Mouse (Mus musculus): Measurements from ENCODE around the gene Snx30. TPM values are rescaled to one million over a fixed set of nuclear protein-coding genes. Genes with fewer than 3 reads are reported as not detected.

Gene Snx30
- polyA plus RNA-seq, 1 experiment from 2014 or later = 9.3 TPM

DNA sequence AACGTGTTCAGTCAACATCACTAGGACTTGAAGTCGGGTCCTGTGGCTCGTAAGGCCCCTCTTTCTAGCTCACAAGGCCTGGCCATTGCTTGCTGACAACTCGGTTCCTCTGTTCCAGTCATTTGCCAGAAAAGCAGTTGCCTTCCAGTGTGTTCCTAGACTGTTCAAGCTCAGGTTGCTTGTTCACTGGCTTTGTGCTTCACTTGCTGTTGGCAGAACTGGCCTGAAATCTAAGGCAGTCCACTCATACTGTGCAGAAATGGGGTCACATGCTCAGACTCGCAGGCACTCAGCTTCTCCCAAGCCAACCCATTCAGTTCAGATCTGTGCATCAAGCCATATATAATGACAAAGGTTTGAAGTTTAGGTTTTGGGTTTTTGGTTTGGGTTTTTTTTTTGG is 75.1 kb downstream of the Snx30 start:
- no peak overlapping the region for H3K27ac ChIP-seq
- 84% methylated on average over 5 of the region's 5 CpGs for WGBS
- ATAC-seq (ENCODE audit: insufficient number of reproducible peaks, low FRiP score, low TSS enrichment, low read depth) = no peak

DNA sequence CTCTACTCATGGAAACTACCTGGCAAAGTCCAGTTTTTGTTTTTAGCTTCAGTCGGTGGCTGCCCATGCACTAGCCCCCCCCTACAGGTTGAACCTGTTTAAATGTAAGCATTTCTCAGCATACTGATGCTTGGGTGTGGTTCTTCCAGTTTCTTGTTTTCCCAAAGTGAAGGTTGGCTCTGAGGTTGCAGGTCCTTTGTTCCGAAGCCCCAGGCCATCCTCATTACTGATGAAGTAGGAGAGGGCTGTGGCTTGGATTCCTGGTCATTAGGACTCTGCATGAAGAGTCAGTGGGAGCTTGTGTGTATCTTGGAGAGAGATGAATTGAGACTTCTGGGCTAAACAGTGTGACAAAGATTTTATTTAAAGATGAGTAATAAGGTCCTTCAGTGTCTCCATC is 75.6 kb downstream of the Snx30 start:
- H3K9ac ChIP-seq = no peak overlapping the region
- peaks cover 26% of the 10 kb centered on the region for H3K36me3 ChIP-seq
- no peak overlapping the region for H3K4me3 ChIP-seq
- 69% methylated on average over 2 of the region's 2 CpGs for WGBS
- no peaks in the 10 kb centered on the region for H3K27me3 ChIP-seq
- H3K9me3 ChIP-seq = no peaks in the 10 kb centered on the region
- H3K4me1 ChIP-seq = no peaks in the 10 kb centered on the region
- no peak overlapping the region for H3K27ac ChIP-seq
- ATAC-seq (ENCODE audit: insufficient number of reproducible peaks, low FRiP score, low TSS enrichment, low read depth) = no peak
- H3K4me2 ChIP-seq = no peak overlapping the region

More for the DNA sequence above, 75.1 kb downstream of the Snx30 start:
- Histone ChIP-seq H3K36me3 (peaks cover 25% of the 10 kb centered on the region), H3K4me3 (no peak overlapping the region), H3K9me3 (no peaks in the 10 kb centered on the region), H3K9ac (no peak overlapping the region), H3K4me1 (no peaks in the 10 kb centered on the region), H3K4me2 (no peak overlapping the region), H3K27me3 (no peaks in the 10 kb centered on the region)

DNA sequence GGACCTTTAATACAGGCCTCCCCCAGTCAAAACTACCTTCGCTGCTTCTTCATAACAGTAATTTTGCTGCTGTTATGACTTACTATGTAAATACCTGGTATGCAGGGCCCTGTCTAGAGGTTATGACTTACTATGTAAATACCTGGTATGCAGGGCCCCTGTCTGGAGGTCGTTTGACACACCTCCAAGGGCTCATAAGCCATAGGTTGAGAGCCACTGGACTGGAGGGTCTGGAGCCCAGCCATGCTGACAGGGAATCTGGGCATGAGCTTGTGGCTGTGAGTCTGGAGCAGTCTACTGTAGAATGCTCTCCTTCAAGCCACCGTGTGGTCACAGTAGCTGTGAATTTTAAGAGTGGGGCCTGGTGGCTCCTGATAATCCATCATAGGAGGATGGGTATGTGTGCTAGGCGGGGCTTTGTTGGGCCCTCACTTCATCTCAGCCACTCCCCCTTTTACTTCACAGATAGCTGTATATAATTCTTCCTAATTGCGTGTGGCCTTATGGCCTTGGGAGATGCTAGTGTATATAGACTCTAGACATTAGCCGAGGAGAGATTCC is 78.6 kb downstream of the Snx30 start:
- WGBS = 79% methylated on average over 6 of the region's 6 CpGs
- H3K36me3 ChIP-seq = peaks cover 37% of the 10 kb centered on the region

DNA sequence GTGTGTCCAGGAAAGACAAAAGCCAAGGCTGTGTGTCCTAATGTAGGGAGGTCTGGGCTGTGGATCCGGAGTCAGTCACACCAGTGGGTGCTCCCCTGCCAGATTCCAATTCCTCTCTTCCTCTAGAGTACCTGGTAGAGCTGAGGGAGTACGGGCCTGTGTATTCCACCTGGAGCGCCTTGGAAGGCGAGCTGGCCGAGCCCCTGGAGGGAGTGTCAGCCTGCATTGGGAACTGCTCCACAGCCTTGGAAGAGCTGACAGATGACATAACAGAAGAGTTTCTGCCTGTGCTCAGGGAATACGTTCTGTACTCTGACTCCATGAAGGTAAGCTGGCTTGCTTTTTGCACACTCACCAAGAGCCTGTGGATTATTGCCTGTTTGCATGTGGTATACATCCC is 80.6 kb downstream of the Snx30 start:
- ATAC-seq (ENCODE audit: insufficient number of reproducible peaks, low FRiP score, low TSS enrichment, low read depth) = no peak
- H3K4me1 ChIP-seq = no peaks in the 10 kb centered on the region
- no peak overlapping the region for H3K27ac ChIP-seq
- H3K36me3 ChIP-seq = peaks cover 34% of the 10 kb centered on the region
- H3K27me3 ChIP-seq = no peaks in the 10 kb centered on the region
- H3K4me3 ChIP-seq = no peak overlapping the region
- no peak overlapping the region for H3K4me2 ChIP-seq
- WGBS = 87% methylated on average over 6 of the region's 6 CpGs
- no peak overlapping the region for H3K9ac ChIP-seq
- H3K9me3 ChIP-seq = no peaks in the 10 kb centered on the region

More for the DNA sequence above, 78.6 kb downstream of the Snx30 start:
- no peak overlapping the region for H3K9ac ChIP-seq
- H3K4me3 ChIP-seq = no peak overlapping the region
- H3K27ac ChIP-seq = no peak overlapping the region
- no peaks in the 10 kb centered on the region for H3K27me3 ChIP-seq
- no peak overlapping the region for H3K4me2 ChIP-seq
- no peaks in the 10 kb centered on the region for H3K4me1 ChIP-seq
- ATAC-seq (ENCODE audit: insufficient number of reproducible peaks, low FRiP score, low TSS enrichment, low read depth) = no peak
- H3K9me3 ChIP-seq = no peaks in the 10 kb centered on the region

DNA sequence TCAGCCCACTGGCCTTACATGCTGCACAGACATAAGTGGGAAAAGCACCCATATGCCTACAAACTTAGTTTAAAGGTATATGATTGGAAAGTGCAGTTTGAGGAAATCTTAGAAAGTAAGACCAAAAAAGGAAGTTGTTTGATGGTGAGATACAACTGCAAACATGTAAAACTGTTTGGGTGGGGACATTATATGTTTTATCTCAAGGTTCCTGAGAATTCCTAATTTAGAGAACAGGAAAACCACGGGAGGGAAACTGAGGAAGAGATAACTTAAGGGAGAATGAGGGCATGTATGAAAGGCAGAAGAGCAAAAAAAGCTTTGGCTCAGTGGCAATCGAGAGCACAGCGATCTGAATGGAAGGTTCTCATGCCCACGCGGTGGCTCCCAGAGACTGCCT is 81.4 kb downstream of the Snx30 start:
- 93% methylated on average over 5 of the region's 5 CpGs for WGBS

DNA sequence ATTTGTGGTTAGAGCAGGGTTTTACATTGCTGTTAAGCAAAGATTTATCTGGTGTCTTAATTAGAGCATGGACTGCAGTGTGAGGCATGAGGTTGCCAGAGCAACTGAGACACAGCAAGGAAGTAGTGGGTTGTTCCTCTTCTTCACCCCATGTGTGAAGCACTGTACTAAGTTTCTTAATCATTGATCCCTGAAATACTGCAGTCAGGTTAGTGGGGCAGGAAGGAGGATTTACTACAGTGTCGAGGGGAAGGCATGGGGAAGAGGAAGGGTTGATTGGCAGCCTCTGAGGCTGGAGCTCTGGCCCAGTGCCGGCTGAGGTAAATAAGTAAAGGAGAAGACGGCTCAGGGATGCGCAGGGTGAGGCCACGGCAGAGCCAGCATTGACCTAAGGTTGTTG is 82.4 kb downstream of the Snx30 start:
- no peak for ATAC-seq (ENCODE audit: insufficient number of reproducible peaks, low FRiP score, low TSS enrichment, low read depth)
- Histone ChIP-seq H3K9ac (no peak overlapping the region), H3K9me3 (no peaks in the 10 kb centered on the region), H3K27ac (no peak overlapping the region), H3K4me1 (no peaks in the 10 kb centered on the region), H3K36me3 (peaks cover 22% of the 10 kb centered on the region), H3K4me2 (no peak overlapping the region), H3K27me3 (no peaks in the 10 kb centered on the region), H3K4me3 (no peak overlapping the region)
- WGBS = 74% methylated on average over 5 of the region's 5 CpGs

More for the DNA sequence above, 81.4 kb downstream of the Snx30 start:
- Histone ChIP-seq H3K4me1 (no peaks in the 10 kb centered on the region), H3K9me3 (no peaks in the 10 kb centered on the region), H3K9ac (no peak overlapping the region), H3K4me3 (no peak overlapping the region), H3K27me3 (no peaks in the 10 kb centered on the region), H3K36me3 (peaks cover 30% of the 10 kb centered on the region), H3K27ac (no peak overlapping the region), H3K4me2 (no peak overlapping the region)
- ATAC-seq (ENCODE audit: insufficient number of reproducible peaks, low FRiP score, low TSS enrichment, low read depth) = no peak

DNA sequence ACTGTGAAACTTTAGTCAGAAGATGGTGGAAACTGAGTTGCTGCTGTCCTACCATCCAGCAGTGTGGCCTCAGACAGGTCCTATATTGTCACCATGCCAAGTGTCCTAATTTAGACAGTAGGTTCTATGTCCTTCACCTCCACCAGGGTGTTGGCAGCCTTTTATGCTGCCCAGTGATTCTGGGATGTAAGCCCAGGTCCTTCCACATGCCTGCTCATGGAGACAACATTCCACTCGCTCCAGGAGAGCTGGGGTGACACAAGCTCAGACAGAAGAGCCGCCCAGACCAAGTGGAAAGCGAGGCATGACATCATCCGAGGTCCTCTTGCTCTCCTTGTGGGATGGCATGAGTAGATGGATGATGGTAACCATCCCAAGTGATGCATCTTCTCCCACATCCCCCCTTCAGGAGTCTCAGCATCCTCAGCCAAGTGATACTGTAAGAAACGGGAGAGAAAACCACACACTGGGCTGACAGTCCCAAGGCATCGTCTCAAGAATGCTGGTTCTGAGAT is 84.5 kb downstream of the Snx30 start:
- WGBS = 81% methylated on average over 6 of the region's 6 CpGs
- ATAC-seq (ENCODE audit: insufficient number of reproducible peaks, low FRiP score, low TSS enrichment, low read depth) = no peak
- Histone ChIP-seq H3K9ac (no peak overlapping the region), H3K36me3 (peaks cover 27% of the 10 kb centered on the region), H3K4me3 (no peak overlapping the region), H3K27me3 (no peaks in the 10 kb centered on the region), H3K27ac (no peak overlapping the region), H3K9me3 (no peaks in the 10 kb centered on the region), H3K4me1 (no peaks in the 10 kb centered on the region), H3K4me2 (no peak overlapping the region)

DNA sequence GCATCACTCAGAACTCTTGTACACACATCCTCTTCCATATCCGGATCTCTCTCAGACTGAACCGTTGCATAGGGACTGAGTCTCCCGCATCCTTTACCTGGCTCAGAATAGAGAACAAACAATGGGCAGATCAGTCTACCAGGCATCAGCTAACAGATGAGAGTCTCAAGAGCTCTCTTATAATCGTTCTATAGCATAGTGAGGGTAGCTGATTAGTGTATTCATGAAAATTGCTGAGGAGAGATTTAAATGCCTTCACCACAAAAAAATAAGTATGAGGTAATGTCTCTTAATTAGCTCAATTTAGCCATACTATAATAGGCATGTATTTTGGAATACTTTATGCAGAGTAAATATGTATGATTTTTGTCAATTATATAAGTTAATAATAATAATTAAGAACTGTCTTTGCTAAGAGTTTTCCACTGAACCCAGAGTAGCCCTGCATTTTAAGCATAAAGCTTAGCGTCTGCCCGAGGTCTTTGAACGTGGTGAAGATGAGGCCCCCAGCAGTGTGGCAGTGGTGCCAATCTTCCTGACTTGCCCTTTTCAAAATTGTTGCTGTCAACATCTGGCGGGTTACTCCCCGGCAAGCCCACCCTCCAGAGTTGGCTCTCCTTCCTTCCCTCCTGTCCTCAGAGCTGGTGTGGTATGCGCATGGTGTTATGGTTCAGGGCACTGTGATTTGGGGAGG is 86.2 kb downstream of the Snx30 start:
- peaks cover 26% of the 10 kb centered on the region for H3K36me3 ChIP-seq
- 85% methylated on average over 10 of the region's 10 CpGs for WGBS
- no peak for ATAC-seq (ENCODE audit: insufficient number of reproducible peaks, low FRiP score, low TSS enrichment, low read depth)

DNA sequence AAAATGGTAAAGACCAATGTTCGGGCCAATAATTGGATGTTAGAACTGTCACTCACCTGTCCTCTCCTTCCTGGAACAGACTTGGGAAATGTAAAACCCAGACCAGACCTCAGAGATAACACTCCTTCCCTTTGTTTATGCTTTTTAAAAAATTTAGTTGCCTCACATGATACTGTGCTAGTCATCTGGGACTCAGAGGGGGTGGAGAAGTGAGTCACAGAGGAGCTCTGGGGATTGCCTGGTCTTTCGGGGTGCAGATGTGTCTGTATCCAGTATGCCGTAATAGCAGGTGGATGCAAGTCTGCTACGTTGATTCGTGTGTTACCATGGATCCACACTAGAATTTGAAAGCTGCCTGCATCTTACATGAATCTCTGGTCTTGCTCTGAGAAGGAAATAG is 87.1 kb downstream of the Snx30 start:
- WGBS = 95% methylated on average over 5 of the region's 5 CpGs
- Histone ChIP-seq H3K9ac (no peak overlapping the region), H3K4me2 (no peak overlapping the region), H3K36me3 (peaks cover 34% of the 10 kb centered on the region), H3K27me3 (no peaks in the 10 kb centered on the region), H3K9me3 (no peaks in the 10 kb centered on the region), H3K4me1 (no peaks in the 10 kb centered on the region), H3K4me3 (no peak overlapping the region), H3K27ac (no peak overlapping the region)
- no peak for ATAC-seq (ENCODE audit: insufficient number of reproducible peaks, low FRiP score, low TSS enrichment, low read depth)

More for the DNA sequence above, 86.2 kb downstream of the Snx30 start:
- H3K4me2 ChIP-seq = no peak overlapping the region
- H3K27ac ChIP-seq = no peak overlapping the region
- H3K9me3 ChIP-seq = no peaks in the 10 kb centered on the region
- no peaks in the 10 kb centered on the region for H3K27me3 ChIP-seq
- H3K4me3 ChIP-seq = no peak overlapping the region
- H3K4me1 ChIP-seq = no peaks in the 10 kb centered on the region
- no peak overlapping the region for H3K9ac ChIP-seq

DNA sequence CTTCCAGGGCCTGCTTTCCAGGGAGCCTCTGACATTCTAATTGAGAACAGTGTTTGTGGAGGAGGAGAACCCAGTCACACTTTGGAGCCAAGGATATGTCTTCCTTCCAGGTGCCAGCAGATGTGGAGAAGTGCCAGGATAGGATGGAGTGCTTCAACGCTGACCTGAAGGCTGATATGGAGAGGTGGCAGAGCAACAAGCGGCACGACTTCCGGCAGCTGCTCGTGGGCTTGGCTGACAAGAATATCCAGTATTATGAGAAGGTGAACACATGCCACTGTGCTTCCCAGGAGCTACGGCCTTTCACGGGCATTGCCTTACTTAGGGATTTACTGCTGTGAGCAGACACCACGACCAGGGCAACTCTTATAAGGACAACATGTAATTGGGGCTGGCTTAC is 88.8 kb downstream of the Snx30 start:
- no peak overlapping the region for H3K4me2 ChIP-seq
- H3K27me3 ChIP-seq = no peaks in the 10 kb centered on the region
- H3K4me1 ChIP-seq = no peaks in the 10 kb centered on the region
- peaks cover 44% of the 10 kb centered on the region for H3K36me3 ChIP-seq
- H3K4me3 ChIP-seq = no peak overlapping the region
- ATAC-seq (ENCODE audit: insufficient number of reproducible peaks, low FRiP score, low TSS enrichment, low read depth) = no peak
- no peaks in the 10 kb centered on the region for H3K9me3 ChIP-seq
- H3K27ac ChIP-seq = no peak overlapping the region
- WGBS = 82% methylated on average over 8 of the region's 8 CpGs
- no peak overlapping the region for H3K9ac ChIP-seq

DNA sequence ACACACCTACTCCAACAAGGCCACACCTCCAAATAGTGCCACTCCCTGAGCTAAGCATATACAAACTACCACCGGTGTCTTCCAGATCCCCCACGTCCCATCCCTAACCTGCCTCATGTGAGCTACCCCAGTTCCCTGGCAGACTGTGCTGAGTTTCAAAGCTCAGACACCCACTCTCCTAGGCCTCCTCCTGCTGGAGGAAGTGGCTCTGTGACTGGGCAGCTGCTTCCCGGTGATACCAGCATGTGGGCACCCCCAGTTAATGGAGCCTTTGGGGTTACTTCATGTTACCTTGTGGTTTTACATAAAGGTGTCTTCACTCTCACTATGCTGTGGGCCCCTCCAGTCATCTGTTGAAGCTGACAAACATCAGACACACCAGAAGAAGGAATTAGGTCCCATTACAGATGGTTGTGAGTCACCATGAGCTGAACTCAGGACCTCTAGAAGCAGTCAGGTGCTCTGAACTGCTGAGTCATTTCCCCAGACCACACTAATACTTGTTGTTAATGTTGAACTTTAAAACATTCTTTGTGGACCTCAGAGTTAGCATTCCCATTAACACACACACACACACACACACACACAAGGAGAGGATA is 89.4 kb downstream of the Snx30 start:
- H3K36me3 ChIP-seq = peaks cover 45% of the 10 kb centered on the region
- no peak for ATAC-seq (ENCODE audit: insufficient number of reproducible peaks, low FRiP score, low TSS enrichment, low read depth)
- H3K4me2 ChIP-seq = no peak overlapping the region
- H3K27me3 ChIP-seq = no peaks in the 10 kb centered on the region
- H3K27ac ChIP-seq = no peak overlapping the region
- WGBS = 92% methylated on average over 3 of the region's 3 CpGs
- no peak overlapping the region for H3K4me3 ChIP-seq
- no peaks in the 10 kb centered on the region for H3K4me1 ChIP-seq
- H3K9me3 ChIP-seq = no peaks in the 10 kb centered on the region
- no peak overlapping the region for H3K9ac ChIP-seq

DNA sequence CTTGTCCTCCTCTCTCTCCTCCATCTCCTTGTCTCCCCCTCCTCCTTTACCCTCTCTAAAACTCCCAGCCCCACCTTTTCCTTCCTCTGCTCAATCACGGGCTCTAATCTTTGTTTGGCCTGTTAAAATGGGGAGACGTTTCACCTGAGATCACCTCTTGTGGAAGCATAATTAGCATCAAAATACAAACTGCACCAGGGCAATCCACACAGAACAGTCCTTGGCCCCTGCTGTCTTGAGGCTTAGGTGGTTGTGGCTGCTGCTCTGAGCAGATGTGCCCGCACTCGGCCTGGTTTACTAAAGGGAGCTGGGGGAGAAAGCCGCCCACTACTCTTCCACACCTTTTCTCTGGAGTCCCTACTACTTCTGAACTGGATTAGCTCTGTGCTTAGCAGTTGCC is 90.4 kb downstream of the Snx30 start:
- Histone ChIP-seq H3K36me3 (peaks cover 46% of the 10 kb centered on the region), H3K27me3 (no peaks in the 10 kb centered on the region), H3K4me1 (no peaks in the 10 kb centered on the region), H3K9me3 (no peaks in the 10 kb centered on the region), H3K9ac (no peak overlapping the region), H3K4me3 (no peak overlapping the region), H3K4me2 (no peak overlapping the region), H3K27ac (no peak overlapping the region)
- ATAC-seq (ENCODE audit: insufficient number of reproducible peaks, low FRiP score, low TSS enrichment, low read depth) = no peak
- WGBS = 69% methylated on average over 5 of the region's 5 CpGs

Data from limb, embryonic 15.5 days (tissue).